Mouse (Mus musculus) 416B (cell line): ENCODE results near the gene Mrpl1.

Source experiments
- DNase-seq: peaks from one replicate; pipeline ENCODE4 v3.0.0; 2011; ENCODE audit warnings: low read depth

Mrpl1 gene

GRCm38 (mm10) chr5:96309566-96309965 lies 100.3 kb downstream of the Mrpl1 start:
- no peak for DNase-seq

GRCm38 (mm10) chr5:96311677-96312076 lies 102.4 kb downstream of the Mrpl1 start:
- DNase-seq = no peak
